Mouse (Mus musculus): Measurements from ENCODE around the gene Kazn.

Kazn gene

GRCm38 (mm10) chr4:142071243-142071991, 167.8 kb downstream of the Kazn start:
- DNase-seq, result no peak

- no peak for DNase-seq
Measured at GRCm38 (mm10) chr4:142070840-142071239, 168.4 kb downstream of the Kazn start.

DNA sequence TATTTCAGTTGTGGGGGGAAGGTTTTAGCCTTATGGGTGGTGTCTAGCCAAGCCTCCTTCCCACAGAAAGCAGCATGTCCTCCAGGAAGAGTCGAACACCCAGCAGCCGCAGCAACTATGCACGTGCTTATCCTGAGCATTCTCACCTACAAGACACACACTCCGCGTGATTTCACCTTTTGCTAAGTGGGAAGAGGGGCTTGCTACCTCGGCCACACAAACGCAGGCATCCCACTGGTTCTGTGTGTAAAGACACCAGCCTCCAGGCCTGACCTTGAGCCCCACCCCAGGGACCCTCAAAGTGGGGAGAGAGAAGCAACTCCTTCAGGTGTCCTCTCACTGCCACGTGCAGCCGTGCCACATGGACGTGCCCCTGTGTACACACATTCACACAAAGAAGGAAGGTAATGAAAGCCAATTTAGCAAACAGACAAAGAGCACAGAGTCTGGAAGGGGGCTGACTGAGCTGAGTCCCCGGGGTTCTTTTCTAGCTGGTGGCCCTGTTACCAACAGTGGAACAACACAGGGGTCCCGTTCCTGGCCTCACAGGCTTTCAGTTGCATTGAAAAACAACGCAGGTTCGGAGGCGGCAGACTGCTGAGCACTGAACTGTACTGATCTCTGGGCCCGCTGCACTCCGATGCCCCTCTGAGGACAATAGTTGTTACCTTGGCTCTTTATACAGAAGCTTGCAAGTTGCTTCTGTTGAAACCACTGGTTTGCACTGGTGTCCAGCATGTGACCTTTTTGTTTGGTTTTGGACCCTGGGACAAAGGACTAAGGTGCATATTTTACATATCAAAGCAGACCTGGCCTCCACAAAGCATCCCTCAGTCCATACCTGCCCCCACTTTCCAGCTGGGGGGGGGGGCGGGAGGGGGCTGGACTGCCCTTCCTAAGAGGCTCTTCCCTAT, 170.0 kb downstream of the Kazn start:
- no peak for DNase-seq

DNA sequence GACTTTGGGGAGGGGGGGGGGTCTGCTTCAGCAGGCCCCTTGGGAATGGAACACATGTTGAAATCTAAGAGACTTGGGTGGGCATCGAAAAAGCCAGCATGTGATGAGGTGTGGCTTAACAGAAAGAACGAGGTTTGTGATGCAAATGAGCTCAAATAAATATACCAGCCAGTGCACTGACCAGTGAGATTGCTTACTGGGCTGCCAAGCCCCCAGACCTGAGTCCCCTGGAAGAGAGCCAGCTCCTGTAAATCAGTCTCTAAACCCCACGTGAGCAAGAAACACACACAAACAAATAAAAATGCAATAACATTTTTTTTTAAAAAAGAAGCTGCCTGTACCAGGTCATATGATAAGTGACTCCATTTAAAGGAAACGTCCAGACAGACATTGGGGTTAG, 172.6 kb downstream of the Kazn start:
- DNase-seq, result no peak

- DNase-seq, result no peak
Measured at GRCm38 (mm10) chr4:142065835-142066234, 173.4 kb downstream of the Kazn start.

DNA sequence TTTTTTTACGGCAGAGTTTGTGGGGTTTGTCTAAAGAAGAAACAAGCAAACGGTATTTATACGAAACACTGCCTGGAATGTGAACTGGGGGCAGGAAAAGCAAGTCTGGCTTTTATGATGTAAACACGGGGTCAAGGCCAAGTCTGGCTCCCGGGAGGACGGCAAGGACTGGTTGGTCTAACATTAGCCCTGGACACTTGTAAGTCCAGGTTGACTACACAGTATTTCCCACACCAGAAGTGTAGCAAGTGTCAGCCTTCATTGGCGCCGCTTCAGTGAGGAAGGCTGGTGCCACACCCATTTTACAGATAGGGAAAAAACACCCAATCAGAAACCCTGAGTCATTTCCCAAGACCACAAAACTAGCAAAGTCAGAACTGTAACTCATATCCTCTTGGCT, 173.9 kb downstream of the Kazn start:
- no peak for DNase-seq

GRCm38 (mm10) chr4:142064582-142065228, 174.5 kb downstream of the Kazn start:
- DNase-seq, result no peak

- DNase-seq, result no peak
Measured at GRCm38 (mm10) chr4:142063057-142063534, 176.1 kb downstream of the Kazn start.

DNA sequence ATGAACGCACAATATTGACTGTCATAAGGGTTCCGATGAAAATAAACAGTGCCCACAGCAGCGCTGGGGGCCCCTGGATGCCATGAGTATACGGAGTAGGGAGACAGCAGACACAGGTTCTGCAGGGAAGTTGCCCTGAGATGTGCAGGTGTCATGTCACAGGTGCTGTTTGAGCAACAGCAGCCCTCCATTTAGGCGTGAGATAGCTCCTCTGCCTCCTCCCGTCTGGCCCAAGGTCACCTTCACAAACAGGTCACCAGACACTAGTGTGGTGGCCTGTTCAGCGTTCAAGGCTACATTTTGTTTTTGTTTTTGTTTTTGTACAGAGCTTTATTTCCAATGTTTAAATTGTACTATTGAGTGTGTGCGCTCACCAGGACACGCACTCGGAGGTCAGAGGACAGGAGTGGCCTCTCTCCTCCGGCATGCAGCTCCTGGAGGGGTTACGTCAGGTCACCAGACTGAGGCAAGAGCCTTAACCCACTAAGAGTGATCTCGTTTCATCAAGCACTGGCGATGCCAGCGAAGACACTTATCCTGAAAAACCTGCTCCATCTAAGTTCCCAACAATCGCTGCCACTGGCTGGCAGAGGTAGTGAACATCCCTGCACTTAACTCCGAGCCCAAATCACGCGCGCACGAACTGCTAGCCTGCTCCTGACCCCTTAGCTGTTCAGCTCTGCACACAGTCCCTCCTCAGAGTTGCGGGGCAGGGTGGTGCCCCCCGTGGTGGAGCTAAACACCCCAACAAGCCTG, 177.5 kb downstream of the Kazn start:
- no peak for DNase-seq

DNA sequence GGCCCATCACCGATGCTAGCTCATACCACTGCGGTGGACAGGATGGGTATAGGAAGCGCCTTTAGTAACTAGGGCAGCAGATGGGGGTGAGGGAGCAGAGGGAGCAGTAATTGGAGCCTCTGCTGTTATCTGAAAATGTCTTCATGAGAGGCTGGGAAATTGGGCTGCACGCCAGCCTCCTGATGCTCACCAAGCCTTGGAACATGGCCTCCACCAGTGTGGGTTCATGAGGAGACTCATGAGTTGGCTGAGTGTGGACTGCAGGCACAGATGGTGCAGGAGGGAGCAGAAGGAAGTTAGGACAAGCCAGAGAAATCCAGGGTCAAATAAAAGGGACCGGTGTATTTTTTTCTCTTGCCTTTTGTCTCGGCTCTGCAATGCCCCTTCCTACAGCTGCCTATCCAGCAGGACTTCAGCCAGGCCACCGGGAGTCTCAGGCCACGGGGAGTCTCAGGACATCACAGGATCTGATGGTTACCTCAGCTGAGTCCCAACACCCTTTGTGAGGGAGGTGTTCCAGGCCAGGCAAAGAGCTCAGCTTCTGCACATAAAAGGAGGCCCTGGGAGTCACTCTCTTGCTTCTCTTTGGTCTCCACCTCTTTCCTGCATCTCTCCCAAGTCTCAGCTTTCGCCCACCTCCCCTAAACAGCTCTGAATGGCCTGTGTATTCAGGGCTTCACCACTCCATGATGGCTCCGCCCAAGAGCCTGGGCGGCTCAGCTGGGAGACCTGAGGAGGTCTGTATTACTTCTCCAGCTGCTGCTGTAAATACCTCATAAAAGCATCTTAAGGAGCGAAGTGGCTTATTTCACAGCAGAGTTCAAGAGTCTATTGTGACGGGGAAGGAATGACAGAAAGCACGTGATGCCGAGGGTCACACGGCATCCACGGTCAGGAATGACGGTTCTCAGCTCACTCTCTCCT, 178.5 kb downstream of the Kazn start:
- no peak for DNase-seq

- no peak for DNase-seq
Measured at GRCm38 (mm10) chr4:142059841-142060193, 179.4 kb downstream of the Kazn start.

DNA sequence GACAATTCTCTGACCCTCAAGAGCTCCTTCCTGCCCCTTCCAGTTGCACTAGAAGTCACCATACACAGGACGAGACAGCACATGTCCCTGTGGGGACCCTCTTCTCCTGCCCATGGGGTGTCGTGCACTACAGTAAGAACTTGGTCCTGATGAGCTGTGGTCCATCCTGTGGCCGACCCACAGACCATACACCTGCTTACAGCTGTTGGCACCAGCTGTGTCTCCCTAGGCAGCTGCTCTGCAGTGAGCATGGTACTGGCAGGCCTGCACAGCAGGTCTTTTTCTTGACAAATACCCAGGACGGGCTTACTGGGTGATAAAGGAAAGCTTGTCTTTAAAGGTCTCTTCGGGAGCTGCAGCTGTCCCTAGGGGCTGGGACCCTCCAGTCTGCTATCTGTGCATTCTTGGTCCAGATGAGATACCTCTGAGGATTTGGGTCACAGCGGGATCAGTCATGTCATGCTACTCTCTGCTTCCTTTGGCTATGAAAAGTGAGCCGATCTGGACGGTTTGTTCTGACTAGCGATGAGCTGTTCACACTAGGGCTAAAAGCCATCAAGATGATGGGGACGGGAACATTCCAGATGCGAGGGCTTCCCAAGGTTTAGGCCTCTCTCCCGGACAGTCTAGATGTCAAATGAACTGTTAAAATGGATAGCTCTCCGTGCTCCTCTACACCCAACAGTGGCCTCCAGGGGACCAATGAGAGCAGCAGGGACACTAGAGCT, 179.9 kb downstream of the Kazn start:
- DNase-seq, result no peak

GRCm38 (mm10) chr4:142057529-142058216, 181.5 kb downstream of the Kazn start:
- DNase-seq, result peak; percentile 46

DNA sequence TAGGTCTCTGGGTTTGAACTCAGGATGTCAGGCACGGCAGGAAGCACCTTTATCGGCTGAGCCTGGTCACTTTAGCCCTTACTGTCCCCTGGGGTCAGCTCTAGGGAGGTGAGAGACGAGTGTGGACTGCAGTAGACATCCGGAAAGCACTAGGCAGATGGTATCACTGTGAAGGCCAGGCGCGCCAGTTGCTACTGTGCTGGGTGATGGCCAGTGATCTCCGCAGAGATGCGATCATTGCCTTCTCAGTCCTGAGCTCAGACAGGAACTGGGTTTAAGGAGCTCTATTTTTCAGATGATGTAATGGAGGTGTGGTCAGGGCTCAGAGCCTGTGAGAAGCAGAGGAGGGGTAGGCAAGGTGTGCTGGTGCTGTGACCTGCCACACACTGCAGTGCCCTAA, 183.6 kb downstream of the Kazn start:
- DNase-seq, result no peak

DNA sequence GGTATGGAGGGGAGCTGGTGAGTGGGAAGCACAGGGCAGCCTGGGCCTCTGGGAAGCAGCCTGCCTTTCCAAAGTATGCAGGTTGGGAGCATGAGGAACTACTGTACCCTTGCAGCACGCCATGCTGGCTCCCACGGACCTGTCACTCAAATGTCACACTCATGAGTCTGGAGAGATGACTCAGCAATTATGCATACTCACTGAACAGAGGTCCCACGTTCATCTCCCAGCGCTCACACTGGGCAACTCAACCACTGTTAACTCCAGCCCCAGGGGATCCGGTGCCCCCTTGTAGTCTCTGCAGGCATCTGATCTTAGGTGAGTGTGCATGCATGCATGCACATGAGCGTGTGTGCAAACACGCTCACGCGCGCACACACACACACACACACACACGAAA, 184.6 kb downstream of the Kazn start:
- peak; percentile 14 for DNase-seq

DNA sequence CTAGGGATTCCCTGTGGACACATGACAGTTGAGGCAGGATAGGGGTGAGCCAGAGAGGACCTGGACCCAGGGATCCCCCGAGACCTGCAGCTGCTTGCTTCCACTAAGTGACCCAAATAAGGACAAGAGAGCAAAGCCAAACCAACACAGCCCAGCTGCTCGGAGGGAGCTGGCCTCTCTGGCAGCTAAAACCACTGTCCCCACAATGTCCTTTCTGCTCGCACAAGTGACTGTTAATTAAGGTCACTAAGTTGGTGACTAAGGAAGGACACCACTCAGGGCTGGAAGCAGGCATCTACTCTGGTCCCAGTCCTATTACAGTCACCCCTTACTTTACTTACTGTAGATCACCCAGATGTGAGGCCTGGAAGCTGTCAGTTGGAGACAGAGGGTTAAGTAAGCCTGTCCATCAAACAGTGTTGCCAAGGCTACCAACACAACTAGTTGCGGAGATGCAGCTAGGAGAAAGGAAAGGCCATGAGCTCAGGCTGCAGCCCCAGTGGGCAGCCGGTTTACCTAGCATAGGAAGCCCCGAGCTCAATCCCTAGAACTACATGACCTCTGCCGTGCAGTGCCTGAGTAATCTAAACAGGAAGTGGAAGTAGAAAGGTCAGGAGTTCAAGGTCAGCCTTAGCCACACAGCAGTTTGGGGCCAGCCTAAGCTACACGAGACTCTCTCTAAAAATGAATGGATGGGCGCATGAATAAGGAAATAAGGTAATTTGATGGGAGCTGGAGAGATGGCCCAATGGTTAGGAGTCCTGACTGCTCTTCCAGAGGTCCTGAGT, 185.3 kb downstream of the Kazn start:
- no peak for DNase-seq

- no peak for DNase-seq
Measured at GRCm38 (mm10) chr4:142053261-142053660, 185.9 kb downstream of the Kazn start.

- DNase-seq, result no peak
Measured at GRCm38 (mm10) chr4:142052391-142053132, 186.6 kb downstream of the Kazn start.

Data from right cerebral cortex, adult 18-20 months (tissue).